Mouse (Mus musculus): ENCODE data around the gene Dlx2. TPM values are rescaled to one million over a fixed set of nuclear protein-coding genes. Genes with fewer than 3 reads are reported as not detected.

The Dlx2 gene
- polyA plus RNA-seq, 1 experiment from 2014 or later = 83.2 TPM

DNA sequence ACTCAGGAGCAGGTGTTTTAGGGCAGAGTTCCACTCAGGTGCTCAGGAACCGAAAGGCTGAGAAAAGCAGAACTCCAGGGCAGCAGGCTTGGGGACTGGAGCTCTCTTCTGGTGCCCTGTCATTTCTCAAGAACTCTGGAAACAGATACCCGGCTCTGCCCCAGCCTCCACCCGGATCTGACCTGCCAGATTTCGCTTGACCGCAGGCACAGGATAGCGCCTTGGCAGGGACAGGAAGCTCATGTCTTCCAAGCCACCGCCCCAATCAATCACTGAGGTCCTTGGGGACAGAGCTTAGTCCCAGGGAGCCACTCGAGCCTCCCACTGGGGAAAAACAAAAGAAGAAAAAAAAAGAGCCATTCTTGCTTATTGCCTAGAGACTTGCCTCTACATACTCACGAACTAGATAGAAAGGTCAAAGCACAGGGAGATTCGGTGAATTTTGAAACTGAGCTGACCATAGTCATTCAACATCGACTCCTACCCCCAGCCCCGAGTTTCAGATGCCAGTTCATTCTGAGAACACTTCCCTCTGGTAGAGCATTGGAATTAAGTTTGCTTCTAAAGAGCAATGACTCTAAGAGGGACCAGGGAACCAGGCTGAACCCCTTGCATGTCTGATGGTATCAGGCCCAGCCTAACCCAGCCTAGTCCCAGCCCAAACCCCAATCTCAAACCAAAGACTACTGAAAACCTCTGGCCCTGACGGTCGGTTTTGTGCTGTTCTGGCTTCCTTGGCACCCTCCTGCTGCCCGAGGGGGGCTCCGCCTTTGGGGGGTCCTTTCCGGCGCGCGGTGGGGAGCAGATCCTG lies 12.1 kb downstream of the Dlx2 start:
- peaks cover 22% of the 10 kb centered on the region for H3K4me1 ChIP-seq
- H3K27ac ChIP-seq = peak overlapping the region; percentile 98
- no peaks in the 10 kb centered on the region for H3K9me3 ChIP-seq (replicated peaks)
- H3K4me2 ChIP-seq = peak overlapping the region; percentile 77
- WGBS = 3% methylated on average over 20 of the region's 20 CpGs
- H3K9ac ChIP-seq = peak overlapping the region; percentile 68
- no peaks in the 10 kb centered on the region for H3K36me3 ChIP-seq (ENCODE audit: poor library complexity, severe bottlenecking)
- ATAC-seq = 0 out of 2 replicates have a peak, but pooled peaks have one; percentile 2
- peak overlapping the region; percentile 60 for H3K4me3 ChIP-seq
- peaks cover 94% of the 10 kb centered on the region for H3K27me3 ChIP-seq

DNA sequence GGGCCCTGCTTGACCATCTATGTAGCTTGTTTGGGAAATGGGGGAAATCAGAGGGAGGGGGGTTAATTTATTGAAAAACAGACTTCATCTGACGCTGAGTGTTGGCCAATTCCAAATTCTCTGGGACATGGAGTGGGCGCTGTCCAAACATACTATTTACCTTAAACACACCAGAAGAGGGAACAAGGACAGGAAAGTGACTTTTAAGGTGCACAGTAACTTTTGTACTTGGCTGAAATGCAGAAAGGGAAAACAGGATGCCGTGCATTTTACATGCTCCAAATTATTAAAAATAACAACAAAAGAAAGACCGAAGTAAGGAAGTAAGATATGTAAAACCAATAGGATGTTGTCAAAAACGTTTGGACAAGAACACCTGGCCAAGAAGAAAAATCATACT lies 13.5 kb downstream of the Dlx2 start:
- Histone ChIP-seq H3K4me1 (peaks cover 24% of the 10 kb centered on the region), H3K4me3 (peak overlapping the region; percentile 60), H3K4me2 (peak overlapping the region; percentile 77), H3K36me3 (ENCODE audit: poor library complexity, severe bottlenecking) (no peaks in the 10 kb centered on the region), H3K9ac (peak overlapping the region; percentile 87), H3K9me3 (replicated peaks) (no peaks in the 10 kb centered on the region), H3K27me3 (peaks cover 94% of the 10 kb centered on the region), H3K27ac (peak overlapping the region; percentile 98)
- 7% methylated on average over 5 of the region's 5 CpGs for WGBS
- no peak for ATAC-seq

- 2% methylated on average over 43 of the region's 43 CpGs for whole genome bisulfite sequencing
- no peak for ATAC-seq
- no peaks in the 10 kb centered on the region for H3K36me3 ChIP-seq (ENCODE audit: poor library complexity, severe bottlenecking)
- peak overlapping the region; percentile 77 for H3K4me2 ChIP-seq
- H3K27me3 ChIP-seq = peaks cover 92% of the 10 kb centered on the region
- peak overlapping the region; percentile 87 for H3K9ac ChIP-seq
- peak overlapping the region; percentile 60 for H3K4me3 ChIP-seq
- H3K9me3 ChIP-seq (replicated peaks) = no peaks in the 10 kb centered on the region
- peaks cover 29% of the 10 kb centered on the region for H3K4me1 ChIP-seq
- peak overlapping the region; percentile 98 for H3K27ac ChIP-seq
Measured at GRCm38 (mm10) chr2:71531990-71532970, 14.3 kb downstream of the Dlx2 start.

DNA sequence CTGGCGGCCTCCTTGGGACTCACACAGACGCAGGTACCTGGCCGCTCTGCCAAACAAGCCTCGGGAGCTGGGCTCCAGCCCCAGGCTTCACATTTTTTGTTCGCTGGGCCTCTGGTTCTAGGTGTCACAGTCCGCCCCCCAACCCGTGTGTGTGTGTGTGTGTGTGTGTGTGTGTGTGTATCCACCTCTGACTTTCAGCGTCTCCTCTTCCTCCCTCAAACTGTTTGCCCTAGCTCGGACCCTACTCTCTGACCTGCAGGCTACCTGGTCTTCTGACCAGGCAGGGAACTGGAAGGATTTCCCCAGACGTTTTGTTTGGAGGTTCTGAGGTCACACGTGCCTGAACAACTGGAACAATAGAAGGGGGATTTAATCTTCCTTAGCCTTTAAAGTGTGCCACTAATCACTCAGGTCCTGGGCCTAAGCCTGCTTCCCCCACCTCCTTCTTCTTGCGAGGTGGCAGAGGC lies 15.4 kb downstream of the Dlx2 start:
- peak overlapping the region; percentile 87 for H3K9ac ChIP-seq
- H3K27ac ChIP-seq = peak overlapping the region; percentile 98
- H3K4me1 ChIP-seq = peaks cover 31% of the 10 kb centered on the region
- peak overlapping the region; percentile 77 for H3K4me2 ChIP-seq
- ATAC-seq = no peak
- 3% methylated on average over 12 of the region's 12 CpGs for WGBS
- H3K9me3 ChIP-seq (replicated peaks) = no peaks in the 10 kb centered on the region
- H3K36me3 ChIP-seq (ENCODE audit: poor library complexity, severe bottlenecking) = no peaks in the 10 kb centered on the region
- H3K4me3 ChIP-seq = peak overlapping the region; percentile 60
- peaks cover 92% of the 10 kb centered on the region for H3K27me3 ChIP-seq

- H3K9ac ChIP-seq = peak overlapping the region; percentile 87
- no peak for ATAC-seq
- no peaks in the 10 kb centered on the region for H3K36me3 ChIP-seq (ENCODE audit: poor library complexity, severe bottlenecking)
- peak overlapping the region; percentile 77 for H3K4me2 ChIP-seq
- H3K27me3 ChIP-seq = peaks cover 94% of the 10 kb centered on the region
- peaks cover 31% of the 10 kb centered on the region for H3K4me1 ChIP-seq
- H3K9me3 ChIP-seq (replicated peaks) = no peaks in the 10 kb centered on the region
- peak overlapping the region; percentile 98 for H3K27ac ChIP-seq
- WGBS = 1% methylated on average over 34 of the region's 34 CpGs
- H3K4me3 ChIP-seq = peak overlapping the region; percentile 60
Measured at GRCm38 (mm10) chr2:71530391-71531123, 16.0 kb downstream of the Dlx2 start.

GRCm38 (mm10) chr2:71529511-71530351 lies 16.8 kb downstream of the Dlx2 start:
- Histone ChIP-seq H3K4me3 (peak overlapping the region; percentile 60), H3K36me3 (ENCODE audit: poor library complexity, severe bottlenecking) (no peaks in the 10 kb centered on the region), H3K4me1 (peaks cover 32% of the 10 kb centered on the region), H3K27me3 (peaks cover 96% of the 10 kb centered on the region), H3K4me2 (peak overlapping the region; percentile 77), H3K9ac (peak overlapping the region; percentile 87), H3K27ac (peak overlapping the region; percentile 98), H3K9me3 (replicated peaks) (no peaks in the 10 kb centered on the region)
- under 1% methylated on average over 58 of the region's 60 CpGs for WGBS
- peak; percentile 84 for ATAC-seq

DNA sequence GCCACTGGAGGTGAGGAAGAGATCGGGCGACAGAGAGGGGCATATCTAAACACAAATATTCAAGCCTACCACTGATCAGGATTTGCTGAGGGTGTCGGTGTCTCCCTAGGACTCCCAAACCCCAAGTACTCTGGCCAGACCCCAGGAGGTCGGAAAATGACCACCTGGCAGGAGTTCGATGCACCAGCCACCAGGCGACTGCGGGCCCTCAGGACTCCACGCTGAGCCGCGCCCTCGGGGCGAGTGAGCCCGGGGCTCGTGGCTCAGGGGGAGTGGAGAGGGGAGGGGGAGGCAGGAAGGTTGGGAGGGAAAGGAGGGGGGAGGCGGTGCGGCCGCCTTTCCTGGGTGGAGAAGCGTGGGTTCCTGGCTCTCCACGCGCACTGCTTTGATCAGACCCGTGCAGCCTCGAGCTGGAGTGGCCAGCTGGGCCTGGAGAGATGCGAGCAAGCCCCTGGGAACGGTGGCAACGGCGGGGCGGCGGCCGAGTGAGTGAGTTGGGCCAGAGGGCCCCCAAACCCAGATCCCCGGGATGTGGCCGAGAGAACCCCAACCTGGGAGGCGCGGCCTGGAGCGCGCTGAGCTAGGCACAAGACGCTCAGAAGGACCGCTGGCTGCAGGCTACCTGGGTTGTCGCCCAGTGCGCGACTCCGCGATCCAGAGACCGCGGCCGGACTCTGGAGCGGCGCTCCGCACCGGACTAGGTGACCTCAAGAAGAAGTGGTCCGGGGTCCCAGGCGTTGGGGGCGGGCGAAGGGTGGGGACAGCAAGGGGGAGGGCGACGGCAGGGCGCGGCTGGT lies 17.6 kb downstream of the Dlx2 start:
- peaks cover 38% of the 10 kb centered on the region for H3K4me1 ChIP-seq
- peak overlapping the region; percentile 87 for H3K9ac ChIP-seq
- ATAC-seq = peak; percentile 48
- WGBS = under 1% methylated on average over 50 of the region's 57 CpGs
- H3K9me3 ChIP-seq (replicated peaks) = no peaks in the 10 kb centered on the region
- H3K27ac ChIP-seq = peak overlapping the region; percentile 98
- H3K27me3 ChIP-seq = peaks cover 95% of the 10 kb centered on the region
- no peaks in the 10 kb centered on the region for H3K36me3 ChIP-seq (ENCODE audit: poor library complexity, severe bottlenecking)
- H3K4me3 ChIP-seq = peak overlapping the region; percentile 60
- peak overlapping the region; percentile 77 for H3K4me2 ChIP-seq

GRCm38 (mm10) chr2:71528014-71528713 lies 18.4 kb downstream of the Dlx2 start, which contains the start of gene Dlx1:
Dlx1 (plus strand) TSS chr2:71528113.
- peak within 1 kb of the TSS; percentile 98 for H3K27ac ChIP-seq
- peak; percentile 58 for ATAC-seq
- H3K9ac ChIP-seq = peak within 1 kb of the TSS; percentile 87
- H3K4me2 ChIP-seq = peak within 1 kb of the TSS; percentile 77
- H3K36me3 ChIP-seq (ENCODE audit: poor library complexity, severe bottlenecking) = no peaks in the 10 kb centered on the region
- WGBS = under 1% methylated on average over 26 of the region's 26 CpGs
- H3K4me3 ChIP-seq = peak within 1 kb of the TSS; percentile 60
- peaks cover 95% of the 10 kb centered on the region for H3K27me3 ChIP-seq
- no peaks in the 10 kb centered on the region for H3K9me3 ChIP-seq (replicated peaks)
- H3K4me1 ChIP-seq = peaks cover 46% of the 10 kb centered on the region

- peak overlapping the region; percentile 98 for H3K27ac ChIP-seq
- no peak for ATAC-seq
- H3K4me1 ChIP-seq = peaks cover 47% of the 10 kb centered on the region
- WGBS = 2% methylated on average over 24 of the region's 24 CpGs
- peak overlapping the region; percentile 60 for H3K4me3 ChIP-seq
- peak overlapping the region; percentile 87 for H3K9ac ChIP-seq
- no peaks in the 10 kb centered on the region for H3K9me3 ChIP-seq (replicated peaks)
- H3K36me3 ChIP-seq (ENCODE audit: poor library complexity, severe bottlenecking) = no peaks in the 10 kb centered on the region
- peaks cover 95% of the 10 kb centered on the region for H3K27me3 ChIP-seq
- H3K4me2 ChIP-seq = peak overlapping the region; percentile 77
Measured at GRCm38 (mm10) chr2:71527323-71528013, 19.1 kb downstream of the Dlx2 start.
